In genomic region chr14:48418264-48418663, GRCm38 (mm10) we compare ENCODE assay signal across 28 mouse cellular contexts. TPM values are rescaled to one million over a fixed set of nuclear protein-coding genes. Genes with fewer than 3 reads are reported as not detected.
DNase-seq lines count a peak whose midpoint lies in the region; ATAC-seq and TF ChIP-seq lines count a peak whose summit lies in the region.
"Had no signal": no experiment of that assay in that cellular context is flagged by ENCODE, and none has a peak within 500 bp of the region (broad histone marks: within the 10 kb centered on the region; RNA-seq: fewer than 3 reads in every experiment).

No protein-coding gene starts in this region.

- no peak overlapping the region for H3K9ac ChIP-seq in forebrain, embryonic 14.5 days (ENCODE audit: low read length)
- no peak overlapping the region for H3K9ac ChIP-seq in forebrain, embryonic 11.5 days (ENCODE audit: low read length)
- H3K9ac ChIP-seq: embryonic facial prominence, embryonic 12.5 days; embryonic facial prominence, embryonic 15.5 days; heart, embryonic 13.5 days; hindbrain, embryonic 13.5 days; intestine, embryonic 15.5 days had no signal

- H3K4me3 ChIP-seq in forebrain, embryonic 14.5 days (ENCODE audit: low read depth, low read length) = no peak overlapping the region
- H3K4me3 ChIP-seq in forebrain, embryonic 11.5 days (ENCODE audit: low read depth, low read length) = no peak overlapping the region
- no peak overlapping the region for H3K4me3 ChIP-seq in olfactory bulb, adult 2 months (ENCODE audit: insufficient read depth, low read depth, low read length)
- H3K4me3 ChIP-seq in layer of hippocampus, adult 2 months = no peak overlapping the region
- no peak overlapping the region for H3K4me3 ChIP-seq in hindbrain, embryonic 10.5 days
- H3K4me3 ChIP-seq: embryonic facial prominence, embryonic 12.5 days; embryonic facial prominence, embryonic 15.5 days; erythroblast, embryonic 14.5 days; heart, adult 2 months; heart, embryonic 10.5 days; heart, embryonic 13.5 days; hindbrain, embryonic 13.5 days; intestine, embryonic 15.5 days had no signal

- H3K36me3 ChIP-seq in forebrain, embryonic 14.5 days (ENCODE audit: control insufficient read depth, insufficient read depth, low read length) = no peaks in the 10 kb centered on the region
- H3K36me3 ChIP-seq in forebrain, embryonic 11.5 days (ENCODE audit: control insufficient read depth, insufficient read depth, low read length) = no peaks in the 10 kb centered on the region
- H3K36me3 ChIP-seq in hindbrain, embryonic 10.5 days = no peaks in the 10 kb centered on the region
- H3K36me3 ChIP-seq: embryonic facial prominence, embryonic 12.5 days; embryonic facial prominence, embryonic 15.5 days; G1E; heart, embryonic 10.5 days; heart, embryonic 13.5 days; hindbrain, embryonic 13.5 days; intestine, embryonic 15.5 days had no signal

- peak; percentile 58 for DNase-seq in forebrain, embryonic 14.5 days (ENCODE audit: low spot score)
- DNase-seq in forebrain, embryonic 11.5 days (ENCODE audit: low spot score) = no peak
- peak; percentile 21 for DNase-seq in brain, adult 2 months (ENCODE audit: low read depth, low spot score)
- DNase-seq in brain, embryonic 18.5 days (ENCODE audit: low read depth, low spot score) = peak; percentile 4
- DNase-seq in layer of hippocampus, adult 2 months (ENCODE audit: low spot score in 2 of 2) = no peak
- DNase-seq in hindbrain, embryonic 10.5 days (ENCODE audit: low spot score) = no peak
- DNase-seq: adrenal gland, postnatal 10 days; adrenal gland, postnatal 36 days; B cell, adult 2 months; cerebellum, adult 18-20 months; cerebellum, adult 9-10 months; cerebellum, postnatal 14 days; gastrocnemius, postnatal 25 days; heart, adult 2 months; heart, postnatal 14 days; kidney, adult 11 months; kidney, adult 8-10 months had no signal

- H3K27ac ChIP-seq in forebrain, embryonic 14.5 days (ENCODE audit: low read depth, low read length) = no peak overlapping the region
- no peak overlapping the region for H3K27ac ChIP-seq in forebrain, embryonic 11.5 days (ENCODE audit: low read depth, low read length)
- peak overlapping the region; percentile 38; the same call in 1 of the 2 replicates for H3K27ac ChIP-seq in olfactory bulb, adult 2 months (ENCODE audit: insufficient read depth, low read depth, low read length)
- no peak overlapping the region for H3K27ac ChIP-seq in layer of hippocampus, adult 2 months
- no peak overlapping the region for H3K27ac ChIP-seq in hindbrain, embryonic 10.5 days
- H3K27ac ChIP-seq: embryonic facial prominence, embryonic 12.5 days; embryonic facial prominence, embryonic 15.5 days; heart, adult 2 months; heart, embryonic 10.5 days; heart, embryonic 13.5 days; hindbrain, embryonic 13.5 days; intestine, embryonic 15.5 days had no signal

- H3K4me1 ChIP-seq in forebrain, embryonic 14.5 days (ENCODE audit: control insufficient read depth, insufficient read depth, low read length) = peaks cover 3% of the 10 kb centered on the region; the same call in 1 of the 2 replicates
- no peaks in the 10 kb centered on the region for H3K4me1 ChIP-seq in forebrain, embryonic 11.5 days (replicated peaks; ENCODE audit: control insufficient read depth, insufficient read depth, low read length)
- H3K4me1 ChIP-seq in olfactory bulb, adult 2 months (ENCODE audit: control insufficient read depth, insufficient read depth, low read length) = peaks cover 17% of the 10 kb centered on the region
- H3K4me1 ChIP-seq in hindbrain, embryonic 10.5 days (replicated peaks) = peaks cover 11% of the 10 kb centered on the region

- TF ChIP-seq POLR2A in olfactory bulb, adult 2 months (IDR thresholded peaks at IDR 0.05; ENCODE audit: insufficient read depth, low read depth, low read length) = no peak

- 15% methylated on average over 3 of the region's 3 CpGs for WGBS in forebrain, embryonic 14.5 days
- WGBS in forebrain, embryonic 11.5 days = 54% methylated on average over 3 of the region's 3 CpGs
- WGBS in olfactory bulb, adult 2 months = 16% methylated on average over 3 of the region's 3 CpGs
- WGBS in hindbrain, embryonic 10.5 days = 68% methylated on average over 3 of the region's 3 CpGs

- H3K27me3 ChIP-seq in forebrain, embryonic 14.5 days (replicated peaks; ENCODE audit: control insufficient read depth, insufficient read depth, low read length) = peaks cover 75% of the 10 kb centered on the region
- H3K27me3 ChIP-seq in forebrain, embryonic 11.5 days (ENCODE audit: control insufficient read depth, insufficient read depth, low read length) = peaks cover 37% of the 10 kb centered on the region
- H3K27me3 ChIP-seq in hindbrain, embryonic 10.5 days (ENCODE audit: insufficient read depth, poor library complexity, severe bottlenecking) = no peaks in the 10 kb centered on the region; the same call in 1 of the 2 replicates
- H3K27me3 ChIP-seq: CH12.LX; embryonic facial prominence, embryonic 15.5 days; heart, embryonic 13.5 days; hindbrain, embryonic 13.5 days; intestine, embryonic 15.5 days had no signal

- H3K4me2 ChIP-seq in forebrain, embryonic 14.5 days (ENCODE audit: low read length) = no peak overlapping the region
- no peak overlapping the region for H3K4me2 ChIP-seq in forebrain, embryonic 11.5 days (ENCODE audit: low read depth, low read length, severe bottlenecking)
- H3K4me2 ChIP-seq: embryonic facial prominence, embryonic 12.5 days; embryonic facial prominence, embryonic 15.5 days; heart, embryonic 13.5 days; hindbrain, embryonic 13.5 days; intestine, embryonic 15.5 days had no signal

- no peak for TF ChIP-seq CTCF in olfactory bulb, adult 2 months (IDR thresholded peaks at IDR 0.05; ENCODE audit: insufficient read depth, low read depth, low read length)
- TF ChIP-seq CTCF in layer of hippocampus, adult 2 months (conservative IDR thresholded peaks at IDR 0.05) = no peak

- peak; percentile 78 for ATAC-seq in forebrain, embryonic 14.5 days
- ATAC-seq in forebrain, embryonic 11.5 days (replicated peaks; ENCODE audit: low FRiP score) = no peak
- ATAC-seq: intestine, embryonic 15.5 days; Patski had no signal

- 0 out of 2 replicates have a peak, but pooled peaks cover 3% of the 10 kb centered on the region for H3K9me3 ChIP-seq in forebrain, embryonic 14.5 days (replicated peaks; ENCODE audit: control insufficient read depth, low read length)
- no peaks in the 10 kb centered on the region for H3K9me3 ChIP-seq in forebrain, embryonic 11.5 days (ENCODE audit: control insufficient read depth, low read length)
- H3K9me3 ChIP-seq in hindbrain, embryonic 10.5 days = no peaks in the 10 kb centered on the region
- H3K9me3 ChIP-seq: embryonic facial prominence, embryonic 12.5 days; embryonic facial prominence, embryonic 15.5 days; G1E; heart, embryonic 10.5 days; heart, embryonic 13.5 days; hindbrain, embryonic 13.5 days; intestine, embryonic 15.5 days had no signal

RNA-seq across cellular contexts. Expression of gene Tmem260, which starts 27.7 kb away (rescaled TPM):
- 14.2 and 18.8 TPM in 2 replicates for polyA plus RNA-seq in forebrain, embryonic 14.5 days (2014; fragmentation: Nextera tagmentation; extraction: Ambion mirVana)
- 22.7 and 26.4 TPM in 2 replicates for polyA plus RNA-seq in forebrain, embryonic 11.5 days (2014; fragmentation: Nextera tagmentation; extraction: Ambion mirVana)
- polyA plus RNA-seq in olfactory bulb, adult 2 months (2012; ENCODE audit: insufficient read depth, insufficient read length, low replicate concordance, missing spikeins) = not detected in 2 replicates
- 10 to 100 TPM; 24.7 to 27.3 TPM for total RNA-seq in layer of hippocampus, adult 2 months (2021)
- 18.1 TPM in 2 replicates for polyA plus RNA-seq in hindbrain, embryonic 10.5 days (2016; fragmentation: Nextera tagmentation; extraction: Ambion mirVana)

Comparison
In these comparisons a context has a peak if more than half of its experiments do, and no peak if none do; other contexts are left out.
1. DNase-seq: peak in forebrain, embryonic 14.5 days (single experiment), brain, adult 2 months (single experiment) and brain, embryonic 18.5 days (single experiment); none in forebrain, embryonic 11.5 days (single experiment), layer of hippocampus, adult 2 months (0 of 2) and hindbrain, embryonic 10.5 days (single experiment).